Mouse (Mus musculus) hindbrain, embryonic 11.5 days (tissue): Measurements from ENCODE around the gene Vwa3a. TPM values are rescaled to one million over a fixed set of nuclear protein-coding genes. Genes with fewer than 3 reads are reported as not detected.
A peak's percentile ranks its signal among the peaks of the same experiment; 100 is the strongest.

ENCODE experiments used
- ATAC-seq: fragments of 200-750 bp; cut with Nextera tagmentation; 2 replicates; pipeline ENCODE4 v1.8.0; 2017; ENCODE audit warnings: mild to moderate bottlenecking, moderate TSS enrichment, moderate library complexity; ENCODE audit not compliant: low FRiP score
- DNase-seq: peaks from one replicate; pipeline ENCODE4 v3.0.0-alpha.2; 2015; ENCODE audit warnings: low spot score
- H3K27ac ChIP-seq: fragments of 300-500 bp; sonication (generic); 2 replicates; pipeline ENCODE4 v1.5.1; 2014; ENCODE audit warnings: mild to moderate bottlenecking, low read depth, low read length
- H3K27me3 ChIP-seq: fragments of 300-500 bp; sonication (generic); 2 replicates; pipeline ENCODE4 v1.6.1; 2014; ENCODE audit warnings: mild to moderate bottlenecking, low read length, moderate library complexity, mixed read lengths; ENCODE audit not compliant: control insufficient read depth, insufficient read depth
- H3K36me3 ChIP-seq: fragments of 300-500 bp; sonication (generic); 2 replicates; pipeline ENCODE4 v1.6.1; 2014; ENCODE audit warnings: mild to moderate bottlenecking, low read length, moderate library complexity, mixed read lengths; ENCODE audit not compliant: control insufficient read depth, insufficient read depth
- H3K4me1 ChIP-seq: fragments of 300-500 bp; sonication (generic); replicated peaks from 2 replicates; pipeline ENCODE4 v1.6.1; 2014; ENCODE audit warnings: low read length, mixed read lengths; ENCODE audit not compliant: control insufficient read depth, insufficient read depth
- H3K4me2 ChIP-seq: fragments of 300-500 bp; sonication (generic); replicated peaks from 2 replicates; pipeline ENCODE4 v1.6.1; 2014; ENCODE audit warnings: mild to moderate bottlenecking, low read depth, low read length
- H3K4me3 ChIP-seq: fragments of 300-500 bp; sonication (generic); 2 replicates; pipeline ENCODE4 v1.5.1; 2014; ENCODE audit warnings: low read depth, low read length
- H3K9ac ChIP-seq: fragments of 300-500 bp; sonication (generic); 2 replicates; pipeline ENCODE4 v1.6.1; 2014; ENCODE audit warnings: low read depth, low read length
- H3K9me3 ChIP-seq: fragments of 300-500 bp; sonication (generic); 2 replicates; pipeline ENCODE4 v1.6.1; 2016; ENCODE audit warnings: low read length; ENCODE audit not compliant: control insufficient read depth
- WGBS: fragments of 180-500 bp; shearing (Covaris S2); extraction: QIAGEN DNeasy Blood & Tissue Kit; methylation state at CpG from one replicate; pipeline ENCODE4 v1.1.7; 2014; 5-methylcytosine and 5-hydroxymethylcytosine counted together
- polyA plus RNA-seq: library from polyadenylated mRNA; unstranded; fragments of >200 nt; fragmentation: Nextera tagmentation; extraction: Ambion mirVana; gene quantifications from 2 replicates; pipeline ENCODE4 v1.2.1, GENCODE M21; 2014

Vwa3a gene
- polyA plus RNA-seq, 1 experiment from 2014 or later = 0.96 TPM

GRCm38 (mm10) chr7:120835449-120836359 lies 96.6 kb downstream of the Vwa3a start:
- Histone ChIP-seq H3K36me3 (no peaks in the 10 kb centered on the region), H3K27ac (no peak overlapping the region; the same call in 1 of the 2 replicates), H3K4me1 (no peaks in the 10 kb centered on the region; the same call in 1 of the 2 replicates), H3K9ac (peak overlapping the region; percentile 59; the same call in 1 of the 2 replicates), H3K4me2 (peak overlapping the region; percentile 41), H3K27me3 (peaks cover 5% of the 10 kb centered on the region), H3K4me3 (peak overlapping the region; percentile 60), H3K9me3 (no peaks in the 10 kb centered on the region)
- WGBS = under 1% methylated on average over 41 of the region's 41 CpGs
- ATAC-seq = peak; percentile 93
- peak; percentile 94 for DNase-seq

DNA sequence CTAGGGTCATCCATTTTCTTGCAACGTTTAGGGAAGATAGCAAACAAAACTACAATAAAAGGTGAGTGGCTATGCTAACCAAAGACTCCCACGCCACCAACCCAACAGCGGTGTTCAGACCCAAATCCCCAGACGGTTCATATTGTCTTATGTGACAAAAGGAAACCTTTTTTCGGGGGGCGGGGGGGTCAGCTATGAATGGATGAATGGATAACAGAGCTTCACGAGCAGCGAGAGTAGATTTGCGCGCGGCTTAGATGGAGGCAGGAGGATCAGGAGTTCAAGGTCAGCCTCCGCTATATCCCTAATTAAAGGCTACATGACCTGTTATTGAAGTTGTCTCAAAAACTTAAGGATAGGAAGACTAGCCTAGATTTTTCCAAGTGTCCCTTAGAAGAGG lies 97.2 kb downstream of the Vwa3a start:
- H3K27me3 ChIP-seq = peaks cover 1% of the 10 kb centered on the region
- H3K9ac ChIP-seq = no peak overlapping the region
- peak overlapping the region; percentile 41; the same call in 1 of the 2 replicates for H3K4me2 ChIP-seq
- DNase-seq = peak; percentile 69
- 6% methylated on average over 12 of the region's 12 CpGs for WGBS
- no peak overlapping the region for H3K27ac ChIP-seq
- H3K4me3 ChIP-seq = peak overlapping the region; percentile 60
- no peaks in the 10 kb centered on the region for H3K36me3 ChIP-seq
- no peaks in the 10 kb centered on the region for H3K9me3 ChIP-seq
- ATAC-seq = no peak
- no peaks in the 10 kb centered on the region for H3K4me1 ChIP-seq

GRCm38 (mm10) chr7:120838436-120839160 lies 99.5 kb downstream of the Vwa3a start:
- no peak for ATAC-seq
- 76% methylated on average over 5 of the region's 5 CpGs for WGBS
- H3K27ac ChIP-seq = no peak overlapping the region

DNA sequence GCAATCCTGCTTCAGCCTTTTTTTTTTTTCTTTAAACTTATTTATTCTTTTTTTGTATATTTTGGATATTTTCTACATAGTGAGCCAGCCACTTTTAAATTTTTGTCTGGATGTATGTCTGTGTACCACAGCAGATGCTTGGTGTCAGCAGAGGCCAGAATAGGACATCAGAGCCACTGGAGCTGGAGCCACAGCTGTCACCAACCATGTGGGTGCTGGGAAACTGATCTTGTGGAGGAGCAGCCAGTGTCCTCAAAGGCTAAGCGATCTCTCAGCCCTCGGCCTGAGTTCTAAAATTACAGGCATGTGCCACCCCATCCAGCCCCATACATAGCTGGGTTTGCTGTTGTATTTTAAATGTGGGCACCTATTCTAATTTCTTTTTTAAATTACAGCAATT lies 100.7 kb downstream of the Vwa3a start:
- WGBS = 61% methylated on average over 2 of the region's 2 CpGs
- ATAC-seq (no peak), DNase-seq (no peak)
- no peak overlapping the region for H3K4me3 ChIP-seq
- H3K9ac ChIP-seq = no peak overlapping the region
- H3K27me3 ChIP-seq = no peaks in the 10 kb centered on the region
- no peaks in the 10 kb centered on the region for H3K9me3 ChIP-seq
- 0 out of 2 replicates have a peak, but pooled peaks cover 2% of the 10 kb centered on the region for H3K4me1 ChIP-seq
- H3K27ac ChIP-seq = no peak overlapping the region
- H3K36me3 ChIP-seq = no peaks in the 10 kb centered on the region
- H3K4me2 ChIP-seq = no peak overlapping the region

More at GRCm38 (mm10) chr7:120838436-120839160, 99.5 kb downstream of the Vwa3a start:
- H3K4me2 ChIP-seq = no peak overlapping the region
- no peak overlapping the region for H3K9ac ChIP-seq
- H3K4me3 ChIP-seq = no peak overlapping the region
- H3K4me1 ChIP-seq = no peaks in the 10 kb centered on the region
- no peaks in the 10 kb centered on the region for H3K9me3 ChIP-seq
- H3K27me3 ChIP-seq = no peaks in the 10 kb centered on the region
- no peaks in the 10 kb centered on the region for H3K36me3 ChIP-seq
- DNase-seq = no peak

GRCm38 (mm10) chr7:120842345-120843036 lies 103.4 kb downstream of the Vwa3a start, which contains the start of gene Eef2k:
Gene Eef2k (plus strand): TSS chr7:120842831.
- H3K9me3 ChIP-seq = no peaks in the 10 kb centered on the region
- H3K4me1 ChIP-seq = 0 out of 2 replicates have a peak, but pooled peaks cover 2% of the 10 kb centered on the region
- ATAC-seq = peak; percentile 94
- H3K4me2 ChIP-seq = peak within 1 kb of the TSS; percentile 94
- WGBS = 5% methylated on average over 26 of the region's 35 CpGs
- DNase-seq = peak; percentile 87
- no peaks in the 10 kb centered on the region for H3K36me3 ChIP-seq
- peak within 1 kb of the TSS; percentile 67 for H3K4me3 ChIP-seq
- peak within 1 kb of the TSS; percentile 85 for H3K27ac ChIP-seq
- no peaks in the 10 kb centered on the region for H3K27me3 ChIP-seq
- H3K9ac ChIP-seq = peak within 1 kb of the TSS; percentile 84

DNA sequence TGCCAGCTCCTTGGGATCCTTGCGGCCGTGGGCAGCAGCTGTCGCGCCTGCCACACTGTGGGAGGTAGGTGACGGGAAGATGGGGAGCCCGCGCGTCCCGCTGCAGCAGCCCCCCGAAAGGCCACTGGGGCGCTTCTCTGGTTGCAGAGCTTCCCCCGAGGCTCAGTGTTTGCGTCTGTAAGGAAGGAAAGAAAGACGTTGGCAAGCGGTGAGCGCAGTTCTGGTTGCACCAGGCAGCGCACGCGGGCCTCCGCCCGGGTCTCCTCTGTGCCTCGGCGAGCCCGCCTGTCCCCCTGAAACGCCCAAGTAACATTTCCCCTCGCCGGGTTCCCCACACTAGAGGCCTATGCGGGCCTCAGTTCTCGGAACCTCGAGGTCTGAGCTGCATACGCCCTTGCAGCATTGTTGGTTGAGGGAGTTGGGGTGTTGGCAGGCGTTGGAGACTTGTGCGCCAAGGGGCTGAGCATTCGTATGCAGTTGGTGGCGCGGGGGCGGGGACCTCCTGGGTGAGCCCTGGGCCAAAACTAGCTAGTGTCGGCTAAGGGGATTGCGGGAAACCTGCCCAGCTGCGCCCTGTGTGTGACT lies 104.0 kb downstream of the Vwa3a start:
- H3K9me3 ChIP-seq = no peaks in the 10 kb centered on the region
- H3K4me2 ChIP-seq = peak overlapping the region; percentile 94
- ATAC-seq (peak; percentile 81), DNase-seq (peak; percentile 82)
- H3K27me3 ChIP-seq = no peaks in the 10 kb centered on the region
- H3K4me3 ChIP-seq = peak overlapping the region; percentile 67
- H3K4me1 ChIP-seq = 0 out of 2 replicates have a peak, but pooled peaks cover 2% of the 10 kb centered on the region
- peak overlapping the region; percentile 85 for H3K27ac ChIP-seq
- under 1% methylated on average over 39 of the region's 40 CpGs for WGBS
- H3K36me3 ChIP-seq = no peaks in the 10 kb centered on the region
- H3K9ac ChIP-seq = peak overlapping the region; percentile 84

GRCm38 (mm10) chr7:120843852-120844435 lies 104.8 kb downstream of the Vwa3a start:
- Histone ChIP-seq H3K9me3 (no peaks in the 10 kb centered on the region), H3K27ac (no peak overlapping the region), H3K4me3 (peak overlapping the region; percentile 67), H3K27me3 (no peaks in the 10 kb centered on the region), H3K9ac (peak overlapping the region; percentile 84), H3K4me1 (0 out of 2 replicates have a peak, but pooled peaks cover 2% of the 10 kb centered on the region), H3K4me2 (peak overlapping the region; percentile 94), H3K36me3 (no peaks in the 10 kb centered on the region)
- ATAC-seq (peak; percentile 22; the same call in 1 of the 2 replicates), DNase-seq (peak; percentile 32)
- under 1% methylated on average over 16 of the region's 16 CpGs for WGBS
